Mouse (Mus musculus) small intestine, adult 2 months (tissue): ENCODE measurements around the gene Sptb.

Source experiments
- CTCF ChIP-seq: fragments of 200-500 bp; IDR thresholded peaks from 2 replicates; pipeline ENCODE4 v1.5.1; 2012; ENCODE audit warnings: low read depth, mild to moderate bottlenecking, control low read depth, inconsistent platforms, low read length, moderate library complexity, mixed read lengths; ENCODE audit not compliant: insufficient replicate concordance, insufficient read length; ENCODE audit errors: extremely low read depth
- POLR2A ChIP-seq: fragments of 200-500 bp; IDR thresholded peaks from 2 replicates; pipeline ENCODE4 v1.6.1; 2012; ENCODE audit warnings: low read depth, mild to moderate bottlenecking, control low read depth, inconsistent platforms, low read length, moderate library complexity

GRCm38 (mm10) chr12:76535471-76535900, 174.9 kb downstream of the Sptb start:
- TF ChIP-seq CTCF (no peak), POLR2A (no peak)
